Mouse (Mus musculus): Measurements from ENCODE around the gene Inpp4b.

The Inpp4b gene

DNA sequence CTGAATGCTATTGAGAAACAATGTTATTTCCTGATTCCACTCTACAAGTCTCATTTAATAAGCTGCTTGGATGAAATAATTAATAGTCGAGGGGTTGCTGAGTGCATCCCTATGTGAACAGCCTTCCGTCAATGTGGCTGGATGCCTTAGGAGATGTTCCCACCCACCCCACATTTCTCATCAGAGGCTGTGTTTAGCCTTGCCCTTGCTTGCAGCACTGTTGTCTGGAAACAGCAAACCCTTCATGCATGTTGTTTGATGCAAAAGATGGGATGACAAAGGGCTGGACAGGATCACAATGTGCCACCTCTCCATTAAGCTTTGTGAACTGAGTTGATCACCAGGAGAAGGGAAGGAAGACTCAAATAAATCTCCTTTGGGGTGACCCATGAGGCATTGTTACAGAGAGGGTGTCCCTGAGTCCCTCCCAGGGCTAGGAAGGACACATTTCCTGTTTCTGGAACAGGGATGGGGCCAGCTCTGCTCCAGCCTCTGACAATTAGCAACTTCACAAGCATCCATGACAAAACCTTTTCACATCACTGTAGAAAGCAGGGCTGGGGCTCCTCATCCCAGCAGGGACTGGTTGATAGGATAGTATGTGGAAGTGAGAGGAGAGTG is 239.6 kb downstream of the Inpp4b start:
- no peak for DNase-seq (ENCODE audit: low spot score)

DNA sequence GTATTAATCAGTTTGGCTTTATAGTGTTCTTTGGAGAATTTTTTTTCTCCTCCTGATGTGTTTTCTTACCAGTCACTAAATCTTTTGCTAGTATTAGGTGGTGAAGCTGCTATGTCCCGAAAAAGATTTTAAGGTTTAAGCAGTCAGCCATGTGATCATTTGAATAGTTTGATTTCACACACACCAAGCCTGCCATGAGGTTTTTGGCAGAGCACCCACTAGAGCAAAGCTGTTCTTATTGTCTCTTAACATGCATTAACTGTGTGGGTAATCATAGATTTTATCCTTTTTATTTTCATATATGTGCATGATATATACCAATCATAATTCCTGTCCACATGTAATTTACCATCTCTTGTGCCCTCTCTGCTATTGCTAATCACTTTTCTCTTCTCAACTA is 240.6 kb downstream of the Inpp4b start:
- no peak for DNase-seq (ENCODE audit: low spot score)

DNA sequence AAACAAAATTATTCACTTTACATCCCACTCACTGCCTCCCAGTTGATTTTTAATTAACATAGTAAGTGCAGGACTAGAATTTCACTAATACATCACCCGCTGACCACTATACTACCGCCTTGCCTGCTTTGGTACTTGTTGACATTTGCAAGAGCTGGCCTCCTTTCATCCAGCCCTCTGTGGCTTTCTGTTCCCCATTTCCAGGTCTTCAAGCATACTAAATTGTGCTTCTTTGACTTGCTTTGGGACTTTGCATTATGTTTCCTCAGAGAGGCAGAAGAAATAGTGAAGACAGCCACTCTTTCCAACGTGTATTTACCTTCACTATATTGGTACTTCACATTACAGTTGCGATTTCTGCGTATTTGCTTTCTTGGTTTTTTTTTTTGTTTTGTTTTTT is 244.4 kb downstream of the Inpp4b start:
- DNase-seq (ENCODE audit: low spot score) = no peak

DNA sequence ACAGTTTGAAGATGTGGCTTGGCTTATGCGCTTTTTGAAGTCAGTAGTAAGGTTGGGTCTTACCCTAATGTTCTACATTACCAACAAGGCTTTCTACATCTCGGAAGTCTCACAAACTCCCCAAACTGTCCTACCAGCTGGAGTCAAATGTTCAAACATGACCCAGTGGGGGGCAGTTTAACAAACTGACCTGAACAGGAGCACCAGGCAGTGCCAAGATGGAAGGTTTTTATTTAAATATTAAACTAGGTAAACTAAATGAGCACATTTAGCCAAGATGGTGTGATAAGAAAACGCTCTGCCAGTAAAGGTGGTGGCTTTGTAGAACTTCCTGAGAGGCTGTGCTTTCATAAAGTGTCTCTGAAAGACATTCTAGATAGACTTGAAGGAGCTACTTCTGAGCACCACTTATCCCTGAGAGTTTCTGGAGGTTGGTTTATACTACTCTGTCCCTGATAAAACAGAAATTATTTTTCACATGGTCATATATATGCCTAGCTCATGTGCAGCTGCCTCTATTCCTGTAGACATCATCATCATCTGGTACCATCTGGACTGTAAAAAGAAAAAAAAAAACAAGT is 251.9 kb downstream of the Inpp4b start:
- DNase-seq (ENCODE audit: low spot score) = no peak

DNA sequence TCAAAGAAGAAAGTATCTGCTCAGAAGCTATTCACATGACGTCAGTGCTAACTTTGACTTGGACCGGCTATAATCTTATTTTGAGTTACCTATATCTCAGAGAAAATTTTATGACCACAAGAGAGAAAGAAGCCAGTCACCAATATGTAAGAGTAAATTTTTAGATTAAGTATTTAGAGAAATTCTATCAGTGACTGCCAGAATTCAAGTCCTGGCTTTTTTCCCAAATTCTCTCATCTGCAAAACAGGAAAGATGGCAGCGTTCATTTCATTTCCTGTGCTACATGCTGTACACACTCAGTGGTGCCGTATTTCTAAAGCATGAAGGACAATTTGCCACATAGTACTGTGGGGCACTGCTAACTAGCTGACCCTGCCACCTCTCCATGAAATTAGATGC is 256.9 kb downstream of the Inpp4b start:
- no peak for DNase-seq (ENCODE audit: low spot score)

DNA sequence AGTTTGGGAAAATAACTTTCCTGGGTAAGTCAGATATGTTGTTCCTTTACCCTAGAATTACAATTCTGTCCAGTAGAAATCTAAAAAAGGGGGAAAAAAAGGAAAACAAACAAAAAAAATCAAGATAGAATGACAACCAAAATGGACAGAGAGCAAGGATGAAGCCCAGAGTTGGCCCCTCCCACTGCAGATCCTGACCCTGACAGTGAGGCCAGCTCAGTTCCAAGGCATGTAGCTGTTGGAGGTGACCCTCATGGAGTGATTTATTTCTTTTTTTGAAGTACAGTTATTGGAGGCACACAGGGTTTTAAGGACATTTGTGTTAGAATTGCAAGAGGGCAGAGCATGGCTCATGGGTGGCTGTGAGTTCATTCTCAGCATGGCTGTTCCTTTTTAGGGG is 258.8 kb downstream of the Inpp4b start:
- no peak for DNase-seq (ENCODE audit: low spot score)

DNA sequence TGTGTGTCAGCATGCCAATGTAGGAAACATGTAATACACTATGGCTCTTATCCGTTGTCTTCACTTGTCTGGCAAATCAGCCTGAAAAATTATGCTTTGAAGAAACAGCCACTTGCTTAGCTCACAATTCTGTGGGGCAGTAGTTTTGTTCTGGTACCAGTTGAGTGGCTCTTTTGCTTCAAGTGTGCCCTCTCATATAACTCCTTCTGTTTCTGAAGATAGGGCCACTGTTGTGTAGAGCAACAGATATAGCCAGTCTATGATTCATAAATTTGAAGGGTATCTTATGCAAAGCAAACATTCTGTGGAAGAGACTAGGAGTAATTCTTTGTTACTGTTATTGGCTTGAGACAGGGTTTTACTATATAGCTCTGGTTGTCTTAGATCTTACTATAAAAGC is 265.7 kb downstream of the Inpp4b start:
- no peak for DNase-seq (ENCODE audit: low spot score)

DNA sequence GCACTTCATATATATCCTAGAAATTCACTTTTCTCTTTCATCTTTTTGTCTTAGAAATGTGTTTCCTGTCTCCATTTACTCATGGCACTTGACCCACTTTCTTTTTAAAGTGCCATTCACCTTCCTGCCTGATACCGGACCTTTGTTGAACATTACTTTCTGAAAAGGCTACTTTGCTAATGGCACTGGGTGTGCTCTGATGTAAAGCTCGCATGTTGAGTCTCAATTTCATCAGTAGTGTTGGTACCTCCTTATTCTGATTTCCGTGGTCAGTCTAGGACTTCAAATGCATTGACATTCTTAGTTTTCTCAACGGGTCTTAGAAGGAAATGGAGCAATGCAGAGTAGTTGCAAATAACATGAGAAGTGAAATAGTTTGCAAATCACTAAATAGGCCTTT is 266.7 kb downstream of the Inpp4b start:
- no peak for DNase-seq (ENCODE audit: low spot score)

DNA sequence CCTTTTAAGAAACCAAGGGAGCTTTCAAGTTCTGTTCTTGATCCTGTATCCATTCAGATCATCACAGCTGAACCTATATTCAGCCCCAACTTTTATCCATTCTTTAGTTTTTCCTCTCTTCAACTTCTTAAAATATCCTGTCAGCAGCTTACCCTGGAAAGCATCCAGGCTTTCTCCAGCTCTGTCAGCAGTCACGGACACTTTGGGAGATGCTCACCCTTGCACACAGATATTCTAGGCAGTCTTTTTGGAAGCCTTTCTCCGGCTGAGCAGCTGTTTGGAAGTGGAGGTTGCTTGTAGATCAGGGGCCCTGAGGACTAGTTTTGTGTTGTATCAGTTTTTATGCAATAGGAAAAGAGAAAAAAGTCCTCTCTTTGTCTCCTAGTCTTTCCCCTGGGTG is 270.3 kb downstream of the Inpp4b start:
- no peak for DNase-seq (ENCODE audit: low spot score)

DNA sequence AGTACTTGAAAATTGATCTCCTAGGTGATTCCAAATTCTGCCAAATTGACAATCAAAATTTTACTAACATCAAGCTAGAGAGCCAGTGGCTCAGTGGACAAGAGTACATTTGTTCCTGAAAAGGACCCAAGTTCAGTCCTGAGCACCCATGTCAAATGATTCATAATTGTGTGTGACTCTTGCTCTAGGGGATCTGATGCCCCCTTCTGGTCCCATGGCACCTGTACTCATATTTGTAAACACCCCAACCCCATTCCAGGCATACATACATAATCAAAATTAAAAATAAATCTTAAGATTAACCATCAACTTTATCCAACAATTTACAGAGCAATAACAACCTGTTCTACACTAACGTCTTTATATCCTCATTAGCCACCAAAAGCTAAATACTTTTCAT is 271.8 kb downstream of the Inpp4b start:
- no peak for DNase-seq (ENCODE audit: low spot score)

DNA sequence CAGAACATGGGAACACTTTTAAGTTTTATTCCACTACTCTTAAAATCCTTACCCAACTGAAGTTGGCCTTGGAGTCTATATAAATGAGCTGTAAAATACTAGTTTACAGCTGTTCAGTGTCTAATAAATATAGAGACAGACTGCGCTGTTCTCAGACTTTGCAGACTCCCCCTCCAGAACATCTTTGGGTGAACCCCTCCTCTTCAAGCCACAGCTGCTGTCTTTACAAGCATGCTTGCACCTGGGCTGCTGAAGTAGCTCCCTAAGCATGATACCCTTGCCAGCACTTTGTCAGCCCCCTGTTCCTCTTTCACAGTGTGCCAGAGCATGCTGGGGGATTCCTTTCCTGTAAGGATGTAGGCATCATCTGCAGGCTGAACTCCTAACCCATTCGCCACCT is 272.2 kb downstream of the Inpp4b start:
- no peak for DNase-seq (ENCODE audit: low spot score)

DNA sequence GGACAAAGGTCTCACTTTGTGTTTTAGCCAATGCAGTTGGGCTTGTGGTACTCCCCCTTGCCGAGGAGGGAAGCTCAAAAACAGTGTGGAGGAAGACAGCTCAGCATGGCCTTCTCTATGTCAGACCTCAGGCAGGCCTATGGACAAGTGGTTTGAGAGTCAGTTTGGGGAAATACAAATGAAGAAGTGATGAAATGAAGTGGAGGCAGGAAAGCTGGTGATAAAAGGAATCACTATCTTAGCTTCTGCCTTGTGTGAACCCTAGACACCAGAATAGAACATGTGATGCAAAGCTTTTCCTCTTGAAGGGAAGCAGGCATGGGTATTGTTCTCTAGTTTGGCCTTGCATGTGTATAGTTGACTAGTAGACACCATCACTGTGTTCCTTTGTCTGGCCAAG is 273.2 kb downstream of the Inpp4b start:
- no peak for DNase-seq (ENCODE audit: low spot score)

DNA sequence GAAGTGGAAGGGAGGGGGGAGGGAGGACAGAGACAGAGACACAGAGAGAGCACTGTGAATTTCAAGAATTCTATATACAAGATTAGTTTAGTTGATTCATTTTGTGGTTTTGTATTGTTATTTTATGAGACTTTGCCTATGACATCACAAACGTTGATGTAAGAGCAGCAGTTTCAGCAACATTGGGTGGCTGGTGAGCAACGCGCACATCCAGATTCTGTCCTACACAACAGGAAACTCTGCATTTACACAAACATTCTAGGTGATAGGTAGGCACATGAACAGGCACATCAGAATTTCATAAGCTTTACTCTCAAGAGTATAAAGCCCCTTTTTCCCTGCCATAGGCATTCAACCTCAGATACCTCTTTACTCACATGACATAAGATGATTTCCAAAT is 276.6 kb downstream of the Inpp4b start:
- no peak for DNase-seq (ENCODE audit: low spot score)

DNA sequence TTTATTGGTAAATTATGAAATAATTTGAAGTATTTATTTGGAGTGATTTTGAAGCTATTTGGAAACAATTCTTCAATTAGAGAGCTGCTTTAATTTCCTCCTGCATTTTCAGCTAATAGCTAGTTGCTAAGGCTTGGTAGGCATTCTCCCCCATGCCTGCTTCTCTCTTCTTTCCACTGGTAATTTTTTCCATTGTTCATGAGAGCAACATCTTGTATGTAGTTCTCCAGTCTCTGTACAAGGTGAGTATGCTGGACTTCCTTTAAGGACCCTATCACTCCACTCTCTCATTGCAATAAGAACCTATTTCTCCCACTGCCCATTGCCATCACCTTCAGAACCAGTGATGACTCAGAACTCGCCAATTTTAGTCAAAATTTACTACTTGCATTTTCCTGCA is 292.7 kb downstream of the Inpp4b start:
- no peak for DNase-seq (ENCODE audit: low spot score)

DNA sequence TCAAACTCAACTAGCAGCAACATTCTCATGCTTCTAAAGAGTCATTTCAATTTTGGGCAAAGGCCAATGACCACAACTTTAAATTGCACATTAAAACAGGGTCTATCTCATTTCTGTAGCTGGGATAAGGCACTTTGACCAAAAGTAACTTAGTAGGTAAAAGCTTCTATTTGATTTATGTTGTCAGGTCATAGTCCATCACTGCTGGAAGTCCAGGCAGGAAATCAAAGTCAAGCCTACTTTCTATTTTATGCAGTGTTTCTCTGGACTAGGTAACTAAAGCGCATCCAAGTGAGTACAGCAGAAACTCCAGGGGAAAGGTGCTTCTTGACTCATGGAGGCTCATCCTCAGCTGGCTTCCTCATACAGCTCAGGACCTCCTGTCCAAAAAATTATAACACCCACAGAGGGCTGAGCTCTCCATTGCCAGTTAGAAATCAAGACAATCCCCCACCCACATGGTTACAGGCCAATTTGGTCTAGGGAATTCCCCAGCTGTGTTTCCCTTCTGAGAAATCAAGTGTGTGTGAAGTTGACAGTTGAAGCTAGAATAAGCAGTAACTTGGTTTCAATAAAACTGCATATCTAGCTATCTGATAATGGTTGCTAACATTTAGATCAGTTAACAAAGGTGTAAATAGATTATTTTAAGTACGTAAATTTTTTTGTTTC is 293.7 kb downstream of the Inpp4b start:
- no peak for DNase-seq (ENCODE audit: low spot score)

DNA sequence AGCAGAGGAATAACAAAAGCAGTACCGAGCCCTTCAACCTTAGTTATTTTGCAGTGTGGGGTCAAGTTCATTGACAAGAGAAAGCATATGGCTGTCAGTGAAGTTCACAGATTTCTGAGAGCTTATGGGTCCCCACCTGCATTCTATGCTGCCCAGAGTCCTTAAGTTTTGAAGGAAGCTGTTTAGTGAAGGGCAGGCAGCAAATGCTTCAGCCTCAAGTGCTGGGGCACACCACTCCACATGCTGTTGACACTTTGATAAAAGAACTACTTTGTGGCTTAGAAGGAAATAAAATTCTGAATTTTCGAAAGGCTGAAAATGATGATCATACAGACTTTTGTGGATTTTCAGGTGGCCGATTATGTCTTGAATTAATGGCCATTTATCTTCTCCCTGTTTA is 296.1 kb downstream of the Inpp4b start:
- DNase-seq (ENCODE audit: low spot score) = no peak

DNA sequence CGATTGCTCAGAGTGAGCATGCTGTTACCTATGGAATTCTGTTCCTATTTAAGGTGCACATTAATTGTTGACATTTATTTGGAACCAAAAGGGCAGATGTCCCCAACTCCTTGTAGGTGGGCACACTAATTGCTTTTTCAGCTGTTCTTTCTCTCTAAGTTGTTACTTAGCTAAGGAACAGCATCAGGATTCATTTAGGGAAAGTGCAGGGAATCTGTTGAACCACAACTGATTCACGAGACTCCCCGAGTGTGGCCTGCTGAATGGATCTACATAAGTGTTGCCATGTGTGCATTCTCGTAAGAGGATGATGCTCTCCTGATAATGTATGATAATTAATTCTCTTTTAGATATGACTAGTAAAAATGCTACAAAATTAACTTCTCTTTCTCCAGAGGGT is 297.5 kb downstream of the Inpp4b start:
- DNase-seq (ENCODE audit: low spot score) = no peak

DNA sequence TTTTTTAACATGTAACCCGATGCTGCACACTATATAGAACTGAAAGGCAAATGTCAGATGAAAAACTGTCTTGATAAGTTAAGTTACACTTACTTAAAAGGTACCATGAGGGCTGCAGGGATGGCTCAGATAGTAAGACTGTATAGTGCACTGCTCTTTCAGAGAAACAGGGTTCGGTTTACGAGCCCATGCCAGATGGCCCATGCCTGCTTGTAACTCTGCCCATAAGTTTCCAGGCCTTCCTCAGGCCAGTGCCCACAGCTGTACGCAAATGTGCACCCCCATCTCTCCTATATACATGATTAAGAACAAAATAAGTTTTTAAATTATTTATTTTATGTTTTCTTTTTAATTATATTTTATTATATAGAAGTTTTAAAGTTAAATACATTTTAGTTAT is 300.7 kb downstream of the Inpp4b start:
- DNase-seq (ENCODE audit: low spot score) = no peak

DNA sequence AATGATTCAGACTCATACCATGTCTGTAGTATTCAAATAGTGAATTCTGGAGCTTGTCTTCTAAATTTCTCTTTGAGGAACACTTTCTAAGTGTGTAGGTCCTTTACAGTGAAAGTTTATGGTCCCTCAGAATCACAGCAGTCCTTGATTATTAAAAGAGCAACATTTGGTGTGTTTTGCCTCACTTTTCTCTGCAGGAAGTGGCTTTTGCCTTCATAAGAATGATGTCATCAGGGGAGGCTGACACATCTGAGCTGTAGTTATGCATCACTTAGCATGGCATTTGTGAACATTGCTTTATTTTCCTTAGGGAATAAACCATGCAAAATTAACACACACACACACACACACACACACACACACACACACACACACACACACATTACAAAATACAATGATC is 349.8 kb downstream of the Inpp4b start:
- no peak for DNase-seq (ENCODE audit: low spot score)

DNA sequence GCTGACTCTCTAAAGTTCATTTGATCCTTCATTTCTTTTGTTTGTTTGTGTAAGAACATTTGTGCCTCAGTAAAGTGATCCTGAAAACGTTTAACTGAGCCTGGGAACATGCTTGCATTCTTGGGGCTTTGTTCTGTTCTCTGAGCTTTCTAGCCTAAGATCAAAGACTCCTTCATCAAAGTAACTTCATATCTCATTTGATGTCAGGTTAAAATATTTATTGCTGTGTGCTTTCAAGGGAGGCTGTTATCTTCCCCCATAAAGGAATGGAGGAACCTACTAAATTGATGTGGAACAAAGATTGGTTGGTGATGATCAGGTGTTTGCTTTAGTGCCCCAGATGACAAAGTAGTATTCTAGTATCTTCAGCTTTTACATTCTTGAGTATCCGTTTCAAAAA is 352.5 kb downstream of the Inpp4b start:
- DNase-seq (ENCODE audit: low spot score) = no peak

DNA sequence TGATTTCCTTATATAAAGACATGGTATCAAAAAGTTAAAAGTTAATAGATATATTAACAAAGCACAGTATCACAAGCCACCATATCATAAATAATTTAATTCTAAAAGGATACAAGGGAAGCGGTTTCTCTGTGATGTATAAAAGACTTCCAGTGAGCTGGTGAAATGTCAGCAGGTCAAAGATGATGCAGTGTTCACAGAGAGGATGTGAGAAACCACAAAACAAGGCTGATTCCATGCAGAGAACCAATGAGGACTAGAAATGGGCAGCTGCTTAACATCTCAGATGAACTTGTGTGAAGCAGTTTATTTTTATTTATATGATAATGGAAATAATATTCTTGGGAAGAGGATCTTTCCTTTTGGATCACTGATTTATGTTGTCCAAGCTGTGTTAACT is 359.7 kb downstream of the Inpp4b start:
- DNase-seq (ENCODE audit: low spot score) = no peak

DNA sequence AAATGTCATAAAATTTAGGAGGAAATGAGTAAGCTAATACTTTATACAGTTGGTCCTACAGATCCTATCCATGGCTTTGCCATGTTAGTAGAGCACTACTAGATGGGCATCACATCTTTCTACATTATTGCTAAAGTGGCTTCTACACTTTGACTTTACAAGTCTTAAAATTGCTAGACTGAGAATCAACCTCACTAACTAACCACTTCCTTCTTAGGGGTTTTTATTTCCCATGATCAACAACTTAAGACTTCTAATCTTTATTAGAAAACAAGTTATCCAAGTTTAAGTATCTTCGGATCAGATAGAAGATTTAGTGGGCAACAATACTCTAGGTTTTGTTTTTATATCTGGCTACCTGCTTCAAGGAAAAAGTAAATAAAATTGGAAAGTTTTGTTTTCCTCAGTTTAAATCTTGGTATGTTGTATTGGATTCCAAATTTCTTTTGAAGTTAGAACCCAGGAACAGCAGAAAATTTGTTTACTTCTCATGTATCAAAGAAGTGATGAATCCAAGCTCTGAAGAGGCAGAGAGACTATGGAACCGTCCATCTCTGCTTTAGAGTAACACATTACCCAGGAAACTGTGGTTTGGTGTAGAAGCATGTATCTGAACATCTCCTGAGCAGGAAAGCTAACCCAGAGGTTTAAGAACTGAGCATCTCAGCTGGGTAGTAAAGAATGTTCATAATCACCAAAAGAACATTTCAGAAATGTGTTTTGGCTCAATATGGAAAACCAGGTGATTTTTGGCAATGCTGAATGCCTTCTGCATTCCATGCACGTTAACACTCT is 361.4 kb downstream of the Inpp4b start:
- no peak for DNase-seq (ENCODE audit: low spot score)

DNA sequence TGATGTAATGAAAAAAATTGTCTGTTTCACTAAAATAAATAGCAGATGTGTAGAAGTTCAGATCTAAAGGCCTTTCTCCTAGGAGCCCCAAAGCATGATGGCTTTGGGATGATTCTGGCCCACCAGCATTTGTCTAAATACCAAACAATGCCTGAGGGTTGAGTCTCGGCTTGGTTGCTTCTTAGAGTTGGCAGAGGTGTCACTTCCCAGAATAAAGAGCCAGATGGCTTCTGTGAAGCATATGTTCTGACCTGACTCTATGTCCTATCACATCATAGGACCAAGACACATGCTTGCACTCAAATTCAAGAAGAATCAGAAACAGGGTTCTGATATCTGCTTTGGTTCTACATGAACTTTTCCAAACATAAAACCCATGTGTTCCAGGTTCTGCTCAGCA is 365.1 kb downstream of the Inpp4b start:
- no peak for DNase-seq (ENCODE audit: low spot score)

Measured in retina, embryonic 14.5 days (tissue).